In the genomic region with DNA sequence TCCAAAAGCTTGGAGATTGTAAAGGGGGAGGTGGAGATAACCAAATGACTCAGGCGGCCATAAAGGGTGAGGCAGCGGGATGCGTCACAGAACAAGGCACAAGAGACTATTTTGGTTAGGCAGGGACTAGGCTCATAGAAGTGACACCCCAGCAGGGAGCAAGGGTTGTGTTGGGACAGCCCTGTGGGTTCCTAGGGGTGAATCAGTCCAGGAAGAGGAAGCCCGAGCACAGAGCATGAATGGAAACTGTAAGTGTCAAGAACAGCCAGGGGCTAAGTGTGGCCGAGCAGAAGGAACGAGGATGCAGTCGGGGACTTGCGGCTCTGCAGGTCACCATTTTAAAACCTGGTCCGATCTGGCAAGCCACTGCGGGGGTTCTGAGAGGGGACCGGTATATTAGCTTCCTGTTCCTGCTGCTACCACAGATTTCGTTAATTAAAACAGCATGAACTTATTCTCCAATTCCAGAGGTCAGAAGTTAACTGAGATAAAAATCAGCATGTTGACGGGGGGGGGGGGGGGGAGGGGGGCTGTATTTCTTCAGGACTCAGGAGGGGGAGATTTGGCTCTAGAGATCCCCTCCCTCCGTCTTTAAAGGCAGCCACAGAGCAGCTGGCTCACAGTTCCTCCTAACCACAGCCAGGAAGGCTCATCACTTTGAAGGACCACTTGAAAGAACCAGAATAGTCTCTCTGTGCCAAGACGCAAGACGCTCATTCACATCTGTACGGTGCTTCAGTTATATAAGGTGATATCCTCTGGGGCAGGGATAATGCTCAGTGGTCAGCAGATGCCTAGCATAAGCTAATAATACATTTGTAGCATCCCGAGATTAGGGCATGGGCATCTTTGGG, we compare ENCODE assay signal across 8 mouse cellular contexts. TPM values are rescaled to one million over a fixed set of nuclear protein-coding genes. Genes with fewer than 3 reads are reported as not detected.
A peak's percentile ranks its signal among the peaks of the same experiment; 100 is the strongest.
DNase-seq lines count a peak whose midpoint lies in the region; ATAC-seq and TF ChIP-seq lines count a peak whose summit lies in the region.

No protein-coding gene starts in this region.

- peak; percentile 37; the same call in 1 of the 2 replicates for TF ChIP-seq EP300 in CH12.LX (IDR thresholded peaks at IDR 0.05; ENCODE audit: low read length)

- ATAC-seq in embryonic facial prominence, embryonic 12.5 days (ENCODE audit: insufficient number of reproducible peaks, insufficient read depth, low FRiP score, low TSS enrichment): no peak; the same call in 1 of the 2 replicates
- no peak for ATAC-seq in limb, embryonic 12.5 days (ENCODE audit: insufficient number of reproducible peaks, insufficient read depth, low FRiP score, low TSS enrichment, low read depth)
- ATAC-seq in neural tube, embryonic 12.5 days (ENCODE audit: low FRiP score, low read depth): 0 out of 2 replicates have a peak, but pooled peaks have one; percentile 13

- peak; percentile 29 to 33 for DNase-seq in heart, adult 9 months (ENCODE audit: low spot score in 2 of 2)
- no peak for DNase-seq in heart, postnatal 4 days
- DNase-seq in CH12.LX (ENCODE audit: extremely low read depth): peak; percentile 91
- no peak for DNase-seq in right cerebral cortex, postnatal 10 days (ENCODE audit: low spot score in 2 of 2)
- DNase-seq in left cerebral cortex, adult 11 months (ENCODE audit: low spot score): no peak

- H3K4me1 ChIP-seq in CH12.LX (ENCODE audit: control insufficient read depth in 1 of 2, insufficient read depth in 2 of 2): peaks cover 18 to 31% of the 10 kb centered on the region in 2 experiments
- H3K4me1 ChIP-seq in embryonic facial prominence, embryonic 12.5 days: peaks cover 17% of the 10 kb centered on the region
- H3K4me1 ChIP-seq in limb, embryonic 12.5 days (replicated peaks): peaks cover 42% of the 10 kb centered on the region
- H3K4me1 ChIP-seq in neural tube, embryonic 12.5 days: peaks cover 13% of the 10 kb centered on the region; the same call in 1 of the 2 replicates

- TF ChIP-seq CTCF in CH12.LX (conservative IDR thresholded peaks at IDR 0.05 in 1 of 2, IDR thresholded peaks at IDR 0.05 in 1 of 2; ENCODE audit: low read depth in 2 of 2, low read length in 2 of 2): no peak

- peak; percentile 63 for TF ChIP-seq POLR2A in CH12.LX (IDR thresholded peaks at IDR 0.05; ENCODE audit: low read depth, low read length)

- H3K79me2 ChIP-seq in CH12.LX (replicated peaks; ENCODE audit: control insufficient read depth, extremely low read depth, insufficient read depth, poor library complexity, severe bottlenecking): no peaks in the 10 kb centered on the region

- no peak for TF ChIP-seq RAD21 in CH12.LX (IDR thresholded peaks at IDR 0.05; ENCODE audit: low read depth, low read length)

- peak overlapping the region; percentile 50 for H3K9ac ChIP-seq in CH12.LX (ENCODE audit: insufficient read depth, low read depth)
- H3K9ac ChIP-seq in embryonic facial prominence, embryonic 12.5 days: no peak overlapping the region
- H3K9ac ChIP-seq in limb, embryonic 12.5 days (replicated peaks): no peak overlapping the region
- H3K9ac ChIP-seq in neural tube, embryonic 12.5 days: no peak overlapping the region

- peak overlapping the region; percentile 75 for H3K4me2 ChIP-seq in CH12.LX (ENCODE audit: insufficient read depth, low read depth, poor library complexity, severe bottlenecking)
- H3K4me2 ChIP-seq in embryonic facial prominence, embryonic 12.5 days (replicated peaks): peak overlapping the region; percentile 38
- H3K4me2 ChIP-seq in limb, embryonic 12.5 days: peak overlapping the region; percentile 36
- H3K4me2 ChIP-seq in neural tube, embryonic 12.5 days (replicated peaks): peak overlapping the region; percentile 42

- in situ Hi-C loops in CH12.LX (cut with MboI; ENCODE audit: low pct_ligation_motif_present, low pct_unique_long_range_greater_than_20kb, low sequenced_read_pairs): no loop called here

- dilution Hi-C loops in CH12.LX (cut with MboI; ENCODE audit: extremely low pct_ligation_motif_present, extremely low pct_unique_long_range_greater_than_20kb, low sequenced_read_pairs): no loop called here

- H3K36me3 ChIP-seq in CH12.LX (replicated peaks in 1 of 2; ENCODE audit: control insufficient read depth in 1 of 2, insufficient read depth in 1 of 2, low read length in 1 of 2): peaks cover 0 to 3% of the 10 kb centered on the region in 2 experiments
- no peaks in the 10 kb centered on the region for H3K36me3 ChIP-seq in embryonic facial prominence, embryonic 12.5 days
- no peaks in the 10 kb centered on the region for H3K36me3 ChIP-seq in limb, embryonic 12.5 days
- H3K36me3 ChIP-seq in neural tube, embryonic 12.5 days: no peaks in the 10 kb centered on the region

- 11% methylated on average over 17 of the region's 18 CpGs for WGBS in embryonic facial prominence, embryonic 12.5 days
- WGBS in limb, embryonic 12.5 days: 9% methylated on average over 18 of the region's 18 CpGs
- 22% methylated on average over 18 of the region's 18 CpGs for WGBS in neural tube, embryonic 12.5 days

- H3K4me3 ChIP-seq in CH12.LX (replicated peaks in 1 of 3; ENCODE audit: low read depth in 2 of 3, low read length in 2 of 3, poor library complexity in 1 of 3): peak overlapping the region; percentile 28 to 49 (median 33)
- 0 out of 2 replicates have a peak overlapping the region, but pooled peaks have one; percentile 12 for H3K4me3 ChIP-seq in embryonic facial prominence, embryonic 12.5 days
- 0 out of 2 replicates have a peak overlapping the region, but pooled peaks have one; percentile 6 for H3K4me3 ChIP-seq in limb, embryonic 12.5 days (replicated peaks)
- no peak overlapping the region for H3K4me3 ChIP-seq in neural tube, embryonic 12.5 days

- H3K9me3 ChIP-seq in CH12.LX (replicated peaks; ENCODE audit: low read length): peaks cover 2% of the 10 kb centered on the region
- H3K9me3 ChIP-seq in embryonic facial prominence, embryonic 12.5 days: no peaks in the 10 kb centered on the region
- H3K9me3 ChIP-seq in limb, embryonic 12.5 days: no peaks in the 10 kb centered on the region
- H3K9me3 ChIP-seq in neural tube, embryonic 12.5 days: no peaks in the 10 kb centered on the region

- H3K27ac ChIP-seq in CH12.LX (ENCODE audit: insufficient read depth, low read depth): peak overlapping the region; percentile 42
- no peak overlapping the region for H3K27ac ChIP-seq in embryonic facial prominence, embryonic 12.5 days
- no peak overlapping the region for H3K27ac ChIP-seq in limb, embryonic 12.5 days
- no peak overlapping the region for H3K27ac ChIP-seq in neural tube, embryonic 12.5 days

- H3K27me3 ChIP-seq in CH12.LX (replicated peaks): no peaks in the 10 kb centered on the region
- peaks cover 4% of the 10 kb centered on the region; the same call in 1 of the 2 replicates for H3K27me3 ChIP-seq in embryonic facial prominence, embryonic 12.5 days
- H3K27me3 ChIP-seq in limb, embryonic 12.5 days: peaks cover 8% of the 10 kb centered on the region
- H3K27me3 ChIP-seq in neural tube, embryonic 12.5 days (replicated peaks): 0 out of 2 replicates have a peak, but pooled peaks cover 5% of the 10 kb centered on the region

TF ChIP-seq in CH12.LX, 34 proteins besides CTCF, POLR2A, EP300 and RAD21 (continues in another document):
- TF ChIP-seq TBP (conservative IDR thresholded peaks at IDR 0.05; ENCODE audit: low read depth, low read length) (no peak), JUND (conservative IDR thresholded peaks at IDR 0.05; ENCODE audit: low read depth, low read length) (no peak), RCOR1 (conservative IDR thresholded peaks at IDR 0.05; ENCODE audit: low read depth, low read length) (no peak), ZNF384 (IDR thresholded peaks at IDR 0.05; ENCODE audit: low read depth, low read length) (no peak), JUN (IDR thresholded peaks at IDR 0.05; ENCODE audit: insufficient read depth, low read depth, low read length) (no peak), ZC3H11A (IDR thresholded peaks at IDR 0.05; ENCODE audit: low read depth, low read length) (no peak), USF1 (IDR thresholded peaks at IDR 0.05; ENCODE audit: low read depth, low read length) (no peak), IRF4 (IDR thresholded peaks at IDR 0.05; ENCODE audit: low read depth, low read length) (peak; percentile 50), PAX5 (IDR thresholded peaks at IDR 0.05; ENCODE audit: low read length) (no peak), BHLHE40 (IDR thresholded peaks at IDR 0.05; ENCODE audit: low read depth, low read length) (peak; percentile 52; the same call in 1 of the 2 replicates), MEF2A (IDR thresholded peaks at IDR 0.05; ENCODE audit: borderline replicate concordance, low read depth, low read length) (peak; percentile 88), GABPA (IDR thresholded peaks at IDR 0.05; ENCODE audit: insufficient replicate concordance, low read depth, low read length) (no peak), ELF1 (IDR thresholded peaks at IDR 0.05; ENCODE audit: low read depth, low read length) (peak; percentile 75), MAZ (IDR thresholded peaks at IDR 0.05; ENCODE audit: low read depth, low read length) (0 out of 2 replicates have a peak, but pooled peaks have one; percentile 27), MAFK (IDR thresholded peaks at IDR 0.05; ENCODE audit: insufficient replicate concordance, low read length) (no peak), CHD2 (IDR thresholded peaks at IDR 0.05; ENCODE audit: low read length) (0 out of 2 replicates have a peak, but pooled peaks have one; percentile 39), ZMIZ1 (IDR thresholded peaks at IDR 0.05; ENCODE audit: low read depth, low read length) (peak; percentile 60; the same call in 1 of the 2 replicates), ZKSCAN1 (IDR thresholded peaks at IDR 0.05; ENCODE audit: borderline replicate concordance, low read depth, low read length) (no peak)

RNA-seq across cellular contexts. Expression of a gene that starts 34.6 kb away (rescaled TPM):
- total RNA-seq in heart, postnatal 4 days (2021): 10 to 100 TPM; 27.8 to 29.0 TPM
- total RNA-seq in CH12.LX (2012; rRNA removed) (28.9 and 31.5 TPM in 2 replicates), CH12.LX (2014; rRNA removed) (47.4 and 54.5 TPM in 2 replicates)
- polyA plus RNA-seq in CH12.LX (2012; ENCODE audit: insufficient read length, low read depth): 35.0 and 36.9 TPM in 2 replicates
- 22.8 and 24.6 TPM in 2 replicates for polyA plus RNA-seq in embryonic facial prominence, embryonic 12.5 days (2016; fragmentation: Nextera tagmentation; extraction: Ambion mirVana)
- polyA plus RNA-seq in limb, embryonic 12.5 days (2016; fragmentation: Nextera tagmentation; extraction: Ambion mirVana): 20.4 and 20.7 TPM in 2 replicates
- 18.1 and 18.4 TPM in 2 replicates for polyA plus RNA-seq in neural tube, embryonic 12.5 days (2016; fragmentation: Nextera tagmentation; extraction: Ambion mirVana)

RNA-seq across cellular contexts. Expression of a gene that starts 39.4 kb away (rescaled TPM):
- total RNA-seq in heart, postnatal 4 days (2021): 100 to 1,000 TPM; 128 to 132 TPM
- total RNA-seq in CH12.LX (2012; rRNA removed) (33.8 and 43.7 TPM in 2 replicates), CH12.LX (2014; rRNA removed) (75.4 and 84.5 TPM in 2 replicates)
- 62.4 and 73.0 TPM in 2 replicates for polyA plus RNA-seq in CH12.LX (2012; ENCODE audit: insufficient read length, low read depth)
- polyA plus RNA-seq in embryonic facial prominence, embryonic 12.5 days (2016; fragmentation: Nextera tagmentation; extraction: Ambion mirVana): 89.2 and 90.2 TPM in 2 replicates
- polyA plus RNA-seq in limb, embryonic 12.5 days (2016; fragmentation: Nextera tagmentation; extraction: Ambion mirVana): 68.2 and 71.2 TPM in 2 replicates
- polyA plus RNA-seq in neural tube, embryonic 12.5 days (2016; fragmentation: Nextera tagmentation; extraction: Ambion mirVana): 127 and 148 TPM in 2 replicates

Comparison
In these comparisons a context has a peak if more than half of its experiments do, and no peak if none do; other contexts are left out.
1. DNase-seq: peak in heart, adult 9 months (2 of 2) and CH12.LX (single experiment); none in heart, postnatal 4 days (single experiment), right cerebral cortex, postnatal 10 days (0 of 2) and left cerebral cortex, adult 11 months (single experiment).
2. Peak in every context shown above with its lines, with median percentiles within 50 percentile points of each other: H3K4me2 ChIP-seq.